Mouse (Mus musculus): ENCODE results near the gene Ppargc1a.

The Ppargc1a gene

DNA sequence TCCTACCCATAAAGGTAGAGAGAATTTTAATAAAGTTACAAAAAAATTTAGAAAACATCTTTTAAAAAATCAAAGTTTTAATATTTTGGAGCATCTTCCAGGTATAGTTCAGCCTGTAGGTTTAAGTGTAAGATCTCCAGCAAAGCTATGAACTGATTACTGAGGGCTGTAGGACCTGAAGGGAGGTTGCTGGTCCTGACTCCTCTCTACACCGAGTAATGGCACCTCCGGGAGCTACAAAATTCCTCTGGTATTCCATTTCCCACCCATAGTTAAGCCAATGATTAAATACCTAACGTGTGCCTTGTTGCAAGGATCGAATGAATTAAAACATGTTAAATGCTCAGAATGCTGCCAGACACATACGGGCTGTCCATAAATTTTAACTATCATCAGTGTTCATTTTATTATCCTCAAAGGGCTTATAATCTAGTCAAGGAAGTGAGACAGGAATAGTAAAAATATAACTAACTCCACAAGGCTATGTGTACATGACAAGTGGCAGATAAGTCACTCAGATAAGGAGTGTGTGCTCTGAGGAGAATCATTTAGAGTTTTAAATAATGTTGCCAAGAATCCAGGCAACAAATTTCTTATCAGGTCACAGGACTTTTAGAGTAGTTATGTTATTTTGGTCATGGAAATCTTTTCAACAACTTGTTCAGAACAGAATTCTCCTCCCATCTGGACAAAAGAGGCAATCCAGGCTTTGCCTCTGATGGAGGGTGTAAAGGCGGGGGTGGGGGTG lies 49.9 kb downstream of the Ppargc1a start:
- DNase-seq (ENCODE audit: extremely low read depth, low read depth) = no peak

DNA sequence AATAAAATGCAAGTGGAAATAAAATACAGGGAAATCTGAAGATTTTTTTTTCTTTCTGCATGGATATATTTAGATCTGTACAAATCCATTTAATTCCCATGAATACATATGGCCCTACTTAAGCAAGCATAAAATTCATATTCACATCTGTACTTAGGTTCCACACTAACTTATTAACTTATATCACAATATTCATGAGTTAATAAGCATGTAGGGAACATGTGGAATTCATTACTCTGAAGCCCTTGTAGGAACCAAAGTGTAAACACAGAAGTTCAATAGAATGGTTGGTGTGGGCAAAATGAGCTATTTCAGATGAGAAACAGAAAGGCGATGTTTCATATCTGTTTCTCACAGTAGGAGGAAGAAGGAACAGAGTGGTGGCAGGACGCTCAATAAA lies 62.9 kb downstream of the Ppargc1a start:
- DNase-seq (ENCODE audit: extremely low read depth, low read depth) = no peak

DNA sequence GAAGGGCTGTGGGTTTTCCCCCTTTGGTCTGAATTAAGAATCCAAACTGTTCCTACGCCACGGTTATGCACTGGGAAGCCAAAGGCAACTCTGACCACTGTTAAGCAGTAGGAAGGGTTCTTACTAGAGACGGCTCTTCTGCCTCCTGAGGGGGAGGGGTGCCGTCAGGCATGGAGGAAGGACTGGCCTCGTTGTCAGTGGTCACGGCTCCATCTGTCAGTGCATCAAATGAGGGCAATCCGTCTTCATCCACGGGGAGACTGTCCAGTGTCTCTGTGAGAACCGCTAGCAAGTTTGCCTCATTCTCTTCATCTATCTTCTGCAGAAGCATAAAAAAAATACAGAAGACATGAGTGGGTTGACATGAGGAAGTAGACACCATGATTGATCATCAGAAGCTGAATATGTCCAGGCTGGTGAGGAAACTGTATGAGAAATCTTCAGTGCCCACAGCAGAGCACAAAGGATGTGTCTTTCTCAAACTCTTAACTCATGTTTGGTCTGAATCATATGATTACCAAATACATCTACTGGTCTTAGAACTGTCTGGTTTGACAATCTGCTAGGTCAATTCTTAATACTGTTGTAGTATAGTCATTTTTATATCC lies 69.5 kb downstream of the Ppargc1a start:
- DNase-seq (ENCODE audit: extremely low read depth, low read depth) = no peak

DNA sequence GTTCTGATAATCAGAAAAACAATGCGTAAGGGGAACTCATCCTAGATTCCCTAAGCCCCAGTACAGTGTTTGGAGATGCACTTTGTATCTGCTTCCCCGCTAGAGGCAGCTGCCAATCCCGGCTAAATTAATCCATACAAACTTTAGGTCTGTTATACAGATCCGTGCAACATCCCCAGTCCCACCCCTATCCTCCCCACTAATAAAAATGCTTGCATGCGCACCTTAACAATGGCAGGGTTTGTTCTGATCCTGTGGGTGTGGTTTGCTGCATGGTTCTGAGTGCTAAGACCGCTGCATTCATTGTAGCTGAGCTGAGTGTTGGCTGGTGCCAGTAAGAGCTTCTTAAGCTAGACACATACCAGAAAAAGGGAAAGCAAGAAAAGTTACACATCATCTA lies 72.1 kb downstream of the Ppargc1a start:
- no peak for DNase-seq (ENCODE audit: extremely low read depth, low read depth)

- no peak for DNase-seq (ENCODE audit: extremely low read depth, low read depth)
These were observed 73.1 kb downstream of the Ppargc1a start for GRCm38 (mm10) chr5:51494358-51494876.

DNA sequence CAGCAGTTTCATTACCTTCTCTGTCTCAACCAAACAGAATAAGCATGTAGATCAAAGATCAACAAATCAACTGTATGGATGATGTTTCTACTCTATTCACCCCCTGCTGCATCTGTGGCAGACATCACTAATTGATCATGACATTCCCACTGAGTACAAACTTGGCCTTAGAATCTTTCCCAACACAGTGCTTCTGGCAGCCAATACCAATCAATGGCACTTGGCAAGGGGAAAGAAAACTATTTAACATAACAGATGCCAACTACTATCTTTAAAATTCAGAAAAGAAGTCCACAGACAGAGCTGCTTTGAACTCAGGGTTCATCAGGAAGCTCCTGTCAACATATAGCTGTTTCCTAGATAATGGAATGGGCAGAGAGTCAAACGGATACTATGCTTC lies 83.8 kb downstream of the Ppargc1a start:
- no peak for DNase-seq (ENCODE audit: extremely low read depth, low read depth)

- no peak for DNase-seq (ENCODE audit: extremely low read depth, low read depth)
These were observed 87.7 kb downstream of the Ppargc1a start for GRCm38 (mm10) chr5:51479859-51480258.

DNA sequence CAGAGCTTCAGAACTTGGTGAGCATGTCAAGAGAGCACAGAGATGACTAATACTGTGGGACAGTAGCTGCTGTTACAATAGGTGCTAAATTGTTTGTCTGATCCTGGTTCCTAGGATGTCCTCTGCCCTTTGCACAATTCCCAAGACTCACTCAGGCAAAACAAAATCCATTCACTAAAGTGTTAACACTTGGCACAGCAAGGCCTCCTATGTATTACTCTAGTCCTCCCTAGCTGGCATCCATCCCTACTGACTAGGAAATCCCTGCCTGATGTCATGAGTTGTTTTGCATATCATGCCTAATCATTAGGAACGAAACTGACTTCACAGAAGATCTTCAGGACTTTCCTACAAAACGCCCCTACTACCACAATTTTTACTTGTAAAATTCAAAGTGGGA lies 88.1 kb downstream of the Ppargc1a start:
- DNase-seq (ENCODE audit: extremely low read depth, low read depth) = no peak

GRCm38 (mm10) chr5:51478319-51478994 lies 89.1 kb downstream of the Ppargc1a start:
- no peak for DNase-seq (ENCODE audit: extremely low read depth, low read depth)

GRCm38 (mm10) chr5:51477140-51477539 lies 90.4 kb downstream of the Ppargc1a start:
- no peak for DNase-seq (ENCODE audit: extremely low read depth, low read depth)

DNA sequence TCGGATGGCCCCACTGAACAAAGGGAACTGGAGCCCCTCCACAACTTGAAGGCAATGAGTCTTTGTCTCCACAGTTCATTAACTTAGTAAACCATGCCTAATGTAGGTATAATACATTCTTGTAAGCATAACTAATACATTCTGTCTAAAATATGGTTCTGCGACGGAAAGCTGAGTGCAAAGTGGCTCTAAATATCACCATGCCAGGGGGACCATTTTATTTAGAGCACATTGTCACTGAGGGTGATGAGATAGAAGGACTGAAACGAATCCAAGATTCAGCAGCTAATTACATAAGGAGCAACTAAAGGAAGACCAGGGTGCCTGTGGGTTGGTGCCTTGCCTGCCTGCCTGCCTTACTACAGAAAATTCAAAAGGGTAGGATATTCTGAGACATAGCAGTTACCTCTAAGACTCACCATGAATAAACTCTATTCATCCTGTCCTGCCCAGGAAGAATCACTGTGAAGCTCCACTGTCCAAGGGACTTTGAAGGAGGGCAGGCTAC lies 92.4 kb downstream of the Ppargc1a start:
- no peak for DNase-seq (ENCODE audit: extremely low read depth, low read depth)

GRCm38 (mm10) chr5:51471614-51472013 lies 95.9 kb downstream of the Ppargc1a start:
- no peak for DNase-seq (ENCODE audit: extremely low read depth, low read depth)

DNA sequence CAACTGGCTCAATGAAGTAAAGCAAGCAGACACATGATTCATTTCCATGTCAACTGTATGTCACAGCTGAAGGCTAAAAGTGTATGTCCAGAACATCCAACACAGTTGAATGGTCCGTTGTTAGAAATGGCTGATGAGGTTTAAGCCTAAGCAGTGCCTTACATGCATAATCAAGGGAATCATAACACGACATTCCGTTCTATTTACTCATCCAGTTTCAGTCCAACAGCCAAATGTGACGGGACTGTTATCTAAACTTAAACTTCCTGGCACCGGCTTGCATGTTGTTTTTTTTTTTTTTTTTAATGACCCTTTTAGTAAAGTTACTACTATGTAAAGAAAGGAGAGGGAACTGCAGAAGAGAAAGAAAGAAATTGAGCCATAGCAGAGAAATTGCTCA lies 101.5 kb downstream of the Ppargc1a start:
- no peak for DNase-seq (ENCODE audit: extremely low read depth, low read depth)

DNA sequence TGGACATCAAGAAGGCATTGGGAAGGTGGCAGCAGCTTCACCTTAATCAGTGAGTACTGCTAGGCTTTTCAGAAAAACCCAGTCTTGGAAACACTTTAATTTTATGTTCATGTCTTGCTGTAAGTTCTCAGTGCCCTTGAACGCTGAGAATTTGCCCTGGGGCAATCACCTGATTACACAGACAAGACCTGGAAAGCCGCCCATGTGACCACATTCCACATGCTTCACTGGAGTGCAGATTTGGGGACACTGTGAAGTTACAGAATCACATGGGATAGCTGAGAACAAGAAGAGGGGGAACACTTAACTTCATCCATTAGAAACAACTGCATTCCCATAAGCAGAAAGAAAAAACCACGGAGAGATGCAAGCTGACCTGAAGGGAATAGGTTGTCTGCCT lies 115.5 kb downstream of the Ppargc1a start:
- DNase-seq (ENCODE audit: extremely low read depth, low read depth) = no peak

DNA sequence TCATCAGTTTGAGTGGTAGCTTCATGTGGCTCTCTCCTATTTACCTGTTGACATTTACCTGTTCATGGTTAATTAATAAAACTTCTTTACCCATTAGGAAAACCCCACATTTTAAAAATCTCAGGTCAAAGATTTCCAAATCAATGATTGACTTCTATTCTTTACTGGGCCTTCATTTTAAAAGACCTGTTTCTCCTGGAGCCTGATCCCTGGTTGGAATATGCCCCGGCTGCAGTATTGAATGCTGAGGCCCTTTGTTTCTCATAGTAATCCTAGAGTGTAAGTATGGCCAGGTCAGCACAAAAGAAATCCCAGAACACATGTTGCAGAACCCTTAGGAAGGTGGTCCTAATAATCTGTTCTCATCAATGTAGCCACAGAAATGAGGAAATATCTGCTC lies 119.9 kb downstream of the Ppargc1a start:
- DNase-seq (ENCODE audit: extremely low read depth, low read depth) = no peak

DNA sequence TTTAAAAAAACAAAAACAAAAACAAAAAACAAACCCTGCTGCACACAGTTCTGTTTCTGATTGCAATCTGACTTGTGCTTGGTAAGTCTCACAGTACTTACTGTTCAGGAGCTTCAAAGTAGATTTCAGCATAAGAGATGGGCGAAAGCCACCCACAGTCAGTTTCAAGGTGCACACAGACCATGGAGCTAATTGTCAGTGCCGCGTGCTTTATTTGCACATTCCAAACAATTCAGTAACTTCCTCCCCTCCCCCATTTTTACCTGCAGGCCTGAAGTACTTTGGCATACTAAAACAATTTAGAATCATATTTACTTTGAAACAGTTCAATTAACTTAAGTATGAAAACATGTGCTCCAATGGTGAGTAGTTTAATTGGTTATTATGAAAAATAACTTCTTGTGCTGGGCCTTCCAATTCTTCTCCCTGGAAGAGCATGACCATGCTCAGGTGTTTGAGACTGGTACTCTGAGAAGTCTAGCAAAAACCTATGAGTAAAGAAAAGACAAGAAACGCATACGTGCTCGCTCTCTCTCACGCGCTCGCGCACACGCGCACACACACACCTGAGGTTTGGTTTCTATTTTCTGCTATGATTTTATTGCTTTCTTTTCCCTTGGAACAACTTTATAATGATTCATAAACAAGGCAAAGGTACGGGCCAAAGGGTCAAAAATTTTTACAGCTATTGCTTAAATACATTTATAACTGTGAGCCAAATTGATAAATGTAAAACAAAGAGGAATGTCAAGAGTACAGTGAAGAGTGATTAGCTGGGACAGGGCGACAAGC lies 121.0 kb downstream of the Ppargc1a start:
- DNase-seq (ENCODE audit: extremely low read depth, low read depth) = no peak

DNA sequence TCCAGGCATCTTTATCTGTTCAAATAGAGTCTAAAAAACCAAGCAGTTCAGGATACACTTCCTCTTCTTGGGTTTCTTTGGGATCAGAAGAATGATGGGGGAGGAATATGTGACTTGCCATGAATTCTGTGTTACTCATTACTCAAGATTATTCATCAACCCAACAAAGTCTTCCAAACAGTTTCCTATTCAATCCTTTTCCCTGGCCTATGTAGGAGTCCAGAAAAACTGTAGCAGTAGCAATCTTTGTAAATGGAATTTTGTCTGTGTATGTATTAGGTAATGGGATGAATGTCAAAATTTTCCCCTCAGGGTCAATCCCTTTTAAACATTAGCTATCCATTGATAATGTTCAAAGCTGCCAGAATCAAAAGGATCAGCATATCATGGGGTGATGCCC lies 121.8 kb downstream of the Ppargc1a start:
- DNase-seq (ENCODE audit: extremely low read depth, low read depth) = no peak

DNA sequence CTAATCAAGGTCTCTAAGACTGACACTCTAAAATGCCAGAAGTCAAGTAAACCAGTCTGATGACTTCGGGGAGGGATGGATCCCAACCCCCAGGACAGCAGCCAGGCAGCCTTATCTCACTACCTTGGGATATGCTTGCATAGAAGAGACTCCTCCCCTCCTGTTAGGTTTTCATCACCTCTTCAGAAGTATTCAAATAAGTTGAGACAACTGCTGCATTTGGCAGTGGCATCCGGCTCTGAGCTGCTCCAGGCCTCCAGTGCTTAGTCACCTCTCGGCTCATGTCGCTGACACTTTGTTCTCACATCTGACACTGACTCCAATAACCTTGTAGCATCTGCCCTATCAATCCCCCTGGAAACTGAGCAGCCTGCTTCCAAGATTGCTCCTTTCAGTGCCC lies 127.8 kb downstream of the Ppargc1a start:
- DNase-seq (ENCODE audit: extremely low read depth, low read depth) = no peak

DNA sequence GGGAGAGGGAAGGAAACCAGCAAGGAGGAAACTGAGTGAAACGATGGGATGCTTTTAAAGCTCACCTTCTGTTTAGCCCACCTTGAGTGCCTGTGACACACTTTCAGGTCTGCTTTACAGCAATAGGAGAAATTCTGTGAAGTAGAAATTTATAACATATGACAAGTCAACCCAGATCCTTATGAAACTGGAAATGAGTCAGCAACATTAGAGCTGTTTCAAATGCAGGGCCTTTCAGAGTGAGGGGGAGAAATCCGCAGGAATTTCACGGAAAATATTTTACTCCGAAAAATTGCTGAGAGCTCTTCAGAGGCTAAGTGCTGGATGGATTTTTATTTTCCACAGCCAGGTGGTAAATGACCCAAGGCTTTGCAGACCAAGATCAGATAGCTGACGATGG lies 133.6 kb downstream of the Ppargc1a start:
- DNase-seq (ENCODE audit: extremely low read depth, low read depth) = no peak

- no peak for DNase-seq (ENCODE audit: extremely low read depth, low read depth)
These were observed 135.0 kb downstream of the Ppargc1a start for GRCm38 (mm10) chr5:51432532-51432931.

DNA sequence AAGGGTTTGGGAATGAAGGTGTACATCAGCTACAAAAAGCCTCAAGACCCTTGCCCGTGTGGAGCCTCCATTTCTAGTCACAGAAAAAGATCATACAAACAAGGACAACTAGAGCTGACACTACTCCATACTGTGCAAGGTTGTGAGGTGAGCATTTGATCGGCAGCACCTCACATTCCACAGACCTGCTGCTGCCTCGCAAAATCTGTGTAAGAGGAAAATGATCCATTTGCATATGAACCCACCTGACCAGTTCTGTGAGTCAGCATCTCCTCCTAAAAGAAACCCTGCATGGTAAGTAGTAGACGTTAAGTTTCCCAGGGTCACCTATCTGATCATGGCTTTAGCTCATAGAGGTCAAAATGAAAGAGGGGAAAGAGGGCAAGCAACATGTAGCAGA lies 135.5 kb downstream of the Ppargc1a start:
- DNase-seq (ENCODE audit: extremely low read depth, low read depth) = no peak
